In genomic region chr11:85829520-85830440, GRCm38 (mm10) we compare ENCODE assay signal across 10 mouse cellular contexts. TPM values are rescaled to one million over a fixed set of nuclear protein-coding genes. Genes with fewer than 3 reads are reported as not detected.
DNase-seq lines count a peak whose midpoint lies in the region; ATAC-seq and TF ChIP-seq lines count a peak whose summit lies in the region.
"Had no signal": no experiment of that assay in that cellular context is flagged by ENCODE, and none has a peak within 500 bp of the region (broad histone marks: within the 10 kb centered on the region; RNA-seq: fewer than 3 reads in every experiment).

No protein-coding gene starts in this region.

- peak overlapping the region; percentile 99 for H3K27ac ChIP-seq in lung, embryonic 14.5 days (ENCODE audit: low read depth)
- H3K27ac ChIP-seq in heart, postnatal 0 days (ENCODE audit: low read depth), result no peak overlapping the region
- H3K27ac ChIP-seq in liver, embryonic 13.5 days, result no peak overlapping the region
- H3K27ac ChIP-seq in stomach, embryonic 16.5 days (ENCODE audit: low read length), result peak overlapping the region; percentile 49

- H3K9ac ChIP-seq in lung, embryonic 14.5 days, result peak overlapping the region; percentile 99
- no peak overlapping the region; the same call in 1 of the 2 replicates for H3K9ac ChIP-seq in heart, postnatal 0 days (replicated peaks; ENCODE audit: low read depth, low read length)
- H3K9ac ChIP-seq in liver, embryonic 13.5 days, result peak overlapping the region; percentile 22; the same call in 1 of the 2 replicates
- H3K9ac ChIP-seq in stomach, embryonic 16.5 days (ENCODE audit: low read length), result peak overlapping the region; percentile 75

- peak; percentile 33 for ATAC-seq in lung, embryonic 14.5 days (ENCODE audit: insufficient read depth)
- no peak for ATAC-seq in heart, postnatal 0 days (ENCODE audit: insufficient read depth, low read depth)
- ATAC-seq in liver, embryonic 13.5 days (ENCODE audit: low read depth), result no peak
- no peak for ATAC-seq in stomach, embryonic 16.5 days (ENCODE audit: insufficient read depth, low FRiP score)
- ATAC-seq: Patski had no signal

- no peaks in the 10 kb centered on the region for H3K9me3 ChIP-seq in lung, embryonic 14.5 days (ENCODE audit: low read depth, low read length)
- H3K9me3 ChIP-seq in heart, postnatal 0 days (replicated peaks; ENCODE audit: control insufficient read depth, low read length), result no peaks in the 10 kb centered on the region
- no peaks in the 10 kb centered on the region for H3K9me3 ChIP-seq in liver, embryonic 13.5 days (replicated peaks)
- H3K9me3 ChIP-seq in stomach, embryonic 16.5 days (replicated peaks; ENCODE audit: control insufficient read depth, low read length), result no peaks in the 10 kb centered on the region

- peak overlapping the region; percentile 93 for H3K4me2 ChIP-seq in lung, embryonic 14.5 days
- H3K4me2 ChIP-seq in heart, postnatal 0 days (ENCODE audit: low read depth, low read length), result peak overlapping the region; percentile 54
- peak overlapping the region; percentile 37; the same call in 1 of the 2 replicates for H3K4me2 ChIP-seq in liver, embryonic 13.5 days
- H3K4me2 ChIP-seq in stomach, embryonic 16.5 days (ENCODE audit: low read depth, low read length), result peak overlapping the region; percentile 93

- peak; percentile 29 for TF ChIP-seq CTCF in lung, embryonic 14.5 days (IDR thresholded peaks at IDR 0.05; ENCODE audit: low read depth)
- no peak for TF ChIP-seq CTCF in heart, postnatal 0 days (IDR thresholded peaks at IDR 0.05; ENCODE audit: low read depth)

- H3K27me3 ChIP-seq in lung, embryonic 14.5 days (ENCODE audit: insufficient read depth, low read length), result peaks cover 42% of the 10 kb centered on the region
- H3K27me3 ChIP-seq in heart, postnatal 0 days (ENCODE audit: control insufficient read depth, insufficient read depth, low read length), result peaks cover 91% of the 10 kb centered on the region
- H3K27me3 ChIP-seq in liver, embryonic 13.5 days, result peaks cover 100% of the 10 kb centered on the region
- H3K27me3 ChIP-seq in stomach, embryonic 16.5 days (ENCODE audit: control insufficient read depth, insufficient read depth, low read length), result peaks cover 38% of the 10 kb centered on the region
- H3K27me3 ChIP-seq: Patski had no signal

- under 1% methylated on average over 60 of the region's 61 CpGs for WGBS in lung, embryonic 14.5 days
- 2% methylated on average over 58 of the region's 61 CpGs for WGBS in heart, postnatal 0 days
- WGBS in liver, embryonic 13.5 days (ENCODE audit: insufficient replicate concordance), result 2% methylated on average over 61 of the region's 61 CpGs
- WGBS in stomach, embryonic 16.5 days, result 3% methylated on average over 59 of the region's 61 CpGs

- no peak for TF ChIP-seq EP300 in heart, postnatal 0 days (IDR thresholded peaks at IDR 0.05; ENCODE audit: low read depth)

- H3K4me3 ChIP-seq in lung, embryonic 14.5 days (ENCODE audit: low read depth, low read length), result peak overlapping the region; percentile 80
- H3K4me3 ChIP-seq in heart, postnatal 0 days (ENCODE audit: low read depth, low read length), result peak overlapping the region; percentile 34
- peak overlapping the region; percentile 21 for H3K4me3 ChIP-seq in liver, embryonic 13.5 days (replicated peaks)
- peak overlapping the region; percentile 66 for H3K4me3 ChIP-seq in stomach, embryonic 16.5 days (replicated peaks; ENCODE audit: low read length)

- peaks cover 10% of the 10 kb centered on the region for H3K36me3 ChIP-seq in lung, embryonic 14.5 days (ENCODE audit: insufficient read depth)
- H3K36me3 ChIP-seq in heart, postnatal 0 days (replicated peaks; ENCODE audit: control insufficient read depth, insufficient read depth, low read length), result no peaks in the 10 kb centered on the region
- no peaks in the 10 kb centered on the region for H3K36me3 ChIP-seq in liver, embryonic 13.5 days
- H3K36me3 ChIP-seq in stomach, embryonic 16.5 days (ENCODE audit: control insufficient read depth, insufficient read depth, low read length), result no peaks in the 10 kb centered on the region

- peaks cover 28% of the 10 kb centered on the region for H3K4me1 ChIP-seq in lung, embryonic 14.5 days (ENCODE audit: insufficient read depth)
- H3K4me1 ChIP-seq in heart, postnatal 0 days (ENCODE audit: control insufficient read depth, insufficient read depth), result peaks cover 12% of the 10 kb centered on the region; the same call in 1 of the 2 replicates
- peaks cover 68% of the 10 kb centered on the region for H3K4me1 ChIP-seq in liver, embryonic 13.5 days (replicated peaks)
- H3K4me1 ChIP-seq in stomach, embryonic 16.5 days (ENCODE audit: control insufficient read depth, insufficient read depth, low read length), result peaks cover 22% of the 10 kb centered on the region

- peak; percentile 86 for DNase-seq in lung, embryonic 14.5 days
- no peak for DNase-seq in lung, postnatal 14 days
- DNase-seq in heart, postnatal 0 days (ENCODE audit: low spot score), result no peak
- DNase-seq in liver, embryonic 13.5 days, result no peak
- no peak for DNase-seq in cerebellum, postnatal 25 days
- DNase-seq in frontal cortex, postnatal 25 days (ENCODE audit: low spot score in 2 of 2), result no peak
- DNase-seq in layer of hippocampus, postnatal 36 days, result no peak

RNA-seq across cellular contexts. Expression of gene Tbx2, which starts 2.6 kb away (rescaled TPM):
- polyA plus RNA-seq in lung, embryonic 14.5 days (2014; fragmentation: Nextera tagmentation; extraction: Ambion mirVana), result 61.4 and 67.5 TPM in 2 replicates
- total RNA-seq in heart, postnatal 0 days (2014; rRNA removed; ENCODE audit: low replicate concordance), result 8.5 and 12.0 TPM in 2 replicates
- polyA plus RNA-seq in heart, postnatal 0 days (2015; fragmentation: Nextera tagmentation; extraction: Ambion mirVana), result 1.3 TPM in 2 replicates
- polyA plus RNA-seq in liver, embryonic 13.5 days (2015; fragmentation: Nextera tagmentation; extraction: Ambion mirVana), result 0.25 and 0.27 TPM in 2 replicates
- 2.9 and 3.1 TPM in 2 replicates for polyA plus RNA-seq in stomach, embryonic 16.5 days (2015; fragmentation: Nextera tagmentation; extraction: Ambion mirVana)
- 1 to 10 TPM; 1.2 to 1.4 TPM for total RNA-seq in layer of hippocampus, postnatal 36 days (2021)

RNA-seq across cellular contexts. Expression of gene Gm11444, which starts 20.4 kb away (rescaled TPM):
- polyA plus RNA-seq in lung, embryonic 14.5 days (2014; fragmentation: Nextera tagmentation; extraction: Ambion mirVana), result not detected in 2 replicates
- not detected in 2 replicates for total RNA-seq in heart, postnatal 0 days (2014; rRNA removed; ENCODE audit: low replicate concordance)
- polyA plus RNA-seq in heart, postnatal 0 days (2015; fragmentation: Nextera tagmentation; extraction: Ambion mirVana), result not detected in 2 replicates
- not detected in 2 replicates for polyA plus RNA-seq in liver, embryonic 13.5 days (2015; fragmentation: Nextera tagmentation; extraction: Ambion mirVana)
- not detected in 2 replicates for polyA plus RNA-seq in stomach, embryonic 16.5 days (2015; fragmentation: Nextera tagmentation; extraction: Ambion mirVana)
- total RNA-seq in layer of hippocampus, postnatal 36 days (2021), result not detected
- total RNA-seq: heart, postnatal 36 days had no signal
- polyA plus RNA-seq: Patski had no signal

RNA-seq across cellular contexts. Expression of gene Tbx4, which starts 56.4 kb away (rescaled TPM):
- polyA plus RNA-seq in lung, embryonic 14.5 days (2014; fragmentation: Nextera tagmentation; extraction: Ambion mirVana), result 67.9 and 73.4 TPM in 2 replicates
- not detected in 2 replicates for total RNA-seq in heart, postnatal 0 days (2014; rRNA removed; ENCODE audit: low replicate concordance)
- 0.05 and 0.07 TPM in 2 replicates for polyA plus RNA-seq in heart, postnatal 0 days (2015; fragmentation: Nextera tagmentation; extraction: Ambion mirVana)
- 0.05 and 0.06 TPM in 2 replicates for polyA plus RNA-seq in liver, embryonic 13.5 days (2015; fragmentation: Nextera tagmentation; extraction: Ambion mirVana)
- 0.17 and 0.22 TPM in 2 replicates for polyA plus RNA-seq in stomach, embryonic 16.5 days (2015; fragmentation: Nextera tagmentation; extraction: Ambion mirVana)
- total RNA-seq in layer of hippocampus, postnatal 36 days (2021), result under 1 TPM; 0.20 to 0.22 TPM
- total RNA-seq: heart, postnatal 36 days had no signal
- polyA plus RNA-seq: Patski had no signal

Comparison
In these comparisons a context has a peak if more than half of its experiments do, and no peak if none do; other contexts are left out.
1. H3K27ac ChIP-seq: peak in lung, embryonic 14.5 days (single experiment) and stomach, embryonic 16.5 days (single experiment); none in heart, postnatal 0 days (single experiment) and liver, embryonic 13.5 days (single experiment).
2. H3K4me2 ChIP-seq: peak in every context shown above with its lines; median percentile 93 in lung, embryonic 14.5 days; 93 in stomach, embryonic 16.5 days; 54 in heart, postnatal 0 days; 37 in liver, embryonic 13.5 days.
3. H3K4me3 ChIP-seq: peak in every context shown above with its lines; median percentile 80 in lung, embryonic 14.5 days; 66 in stomach, embryonic 16.5 days; 34 in heart, postnatal 0 days; 21 in liver, embryonic 13.5 days.
4. RNA of gene Tbx2, which starts 2.6 kb away (polyA plus RNA-seq): 61.4 to 67.5 TPM in lung, embryonic 14.5 days; 2.9 to 3.1 TPM in stomach, embryonic 16.5 days, 1.3 TPM in heart, postnatal 0 days and 0.25 to 0.27 TPM in liver, embryonic 13.5 days; every median in the first group is over 10 times any median in the second.
5. RNA of gene Tbx4, which starts 56.4 kb away (polyA plus RNA-seq): 67.9 to 73.4 TPM in lung, embryonic 14.5 days; 0.17 to 0.22 TPM in stomach, embryonic 16.5 days, 0.05 to 0.06 TPM in liver, embryonic 13.5 days and 0.05 to 0.07 TPM in heart, postnatal 0 days; every median in the first group is over 10 times any median in the second.